Mouse (Mus musculus): ENCODE measurements around the gene Slc1a4.

Slc1a4 gene

GRCm38 (mm10) chr11:20332561-20333514 is at the start of gene Slc1a4:
Slc1a4 (minus strand) TSS chr11:20332713.
- DNase-seq (ENCODE audit: low read depth, low spot score) = peak; percentile 97

GRCm38 (mm10) chr11:20380106-20380505 is 47.6 kb upstream of the Slc1a4 start:
- DNase-seq (ENCODE audit: low read depth, low spot score) = no peak

- DNase-seq (ENCODE audit: low read depth, low spot score) = no peak
Measured at GRCm38 (mm10) chr11:20376642-20377041, 44.1 kb upstream of the Slc1a4 start.

- no peak for DNase-seq (ENCODE audit: low read depth, low spot score)
Measured at GRCm38 (mm10) chr11:20372616-20373211, 40.2 kb upstream of the Slc1a4 start.

GRCm38 (mm10) chr11:20370486-20370885 is 38.0 kb upstream of the Slc1a4 start:
- DNase-seq (ENCODE audit: low read depth, low spot score) = no peak

GRCm38 (mm10) chr11:20366456-20366855 is 33.9 kb upstream of the Slc1a4 start:
- DNase-seq (ENCODE audit: low read depth, low spot score) = no peak

GRCm38 (mm10) chr11:20361354-20361753 is 28.8 kb upstream of the Slc1a4 start:
- DNase-seq (ENCODE audit: low read depth, low spot score) = no peak

GRCm38 (mm10) chr11:20357684-20358447 is 25.4 kb upstream of the Slc1a4 start:
- no peak for DNase-seq (ENCODE audit: low read depth, low spot score)

GRCm38 (mm10) chr11:20348466-20348865 is 16.0 kb upstream of the Slc1a4 start:
- DNase-seq (ENCODE audit: low read depth, low spot score) = no peak

GRCm38 (mm10) chr11:20347548-20347947 is 15.0 kb upstream of the Slc1a4 start:
- DNase-seq (ENCODE audit: low read depth, low spot score) = no peak

GRCm38 (mm10) chr11:20346369-20346768 is 13.9 kb upstream of the Slc1a4 start:
- no peak for DNase-seq (ENCODE audit: low read depth, low spot score)

GRCm38 (mm10) chr11:20343952-20344351 is 11.4 kb upstream of the Slc1a4 start:
- DNase-seq (ENCODE audit: low read depth, low spot score) = no peak

- no peak for DNase-seq (ENCODE audit: low read depth, low spot score)
Measured at GRCm38 (mm10) chr11:20341598-20341997, 9.1 kb upstream of the Slc1a4 start.

- DNase-seq (ENCODE audit: low read depth, low spot score) = no peak
Measured at GRCm38 (mm10) chr11:20338703-20339102, 6.2 kb upstream of the Slc1a4 start.

- no peak for DNase-seq (ENCODE audit: low read depth, low spot score)
Measured at GRCm38 (mm10) chr11:20334301-20334700, 1.8 kb upstream of the Slc1a4 start.

- DNase-seq (ENCODE audit: low read depth, low spot score) = peak; percentile 78
Measured at GRCm38 (mm10) chr11:20331690-20332537, 599 bp downstream of the Slc1a4 start.

GRCm38 (mm10) chr11:20331027-20331689 is 1.4 kb downstream of the Slc1a4 start:
- DNase-seq (ENCODE audit: low read depth, low spot score) = peak; percentile 70

- peak; percentile 72 for DNase-seq (ENCODE audit: low read depth, low spot score)
Measured at GRCm38 (mm10) chr11:20329711-20330110, 2.8 kb downstream of the Slc1a4 start.

GRCm38 (mm10) chr11:20328771-20329170 is 3.7 kb downstream of the Slc1a4 start:
- DNase-seq (ENCODE audit: low read depth, low spot score) = no peak

GRCm38 (mm10) chr11:20326328-20326995 is 6.1 kb downstream of the Slc1a4 start:
- no peak for DNase-seq (ENCODE audit: low read depth, low spot score)

Data from A20 (cell line).